Mouse (Mus musculus) lung, embryonic 16.5 days (tissue): ENCODE results near the gene BC048679. TPM values are rescaled to one million over a fixed set of nuclear protein-coding genes. Genes with fewer than 3 reads are reported as not detected.

ENCODE experiments used
- ATAC-seq: fragments of 200-750 bp; cut with Nextera tagmentation; 2 replicates; pipeline ENCODE4 v1.8.0; 2017; ENCODE audit warnings: low read depth, mild to moderate bottlenecking, moderate library complexity
- H3K27ac ChIP-seq: fragments of 300-500 bp; sonication (generic); 2 replicates; pipeline ENCODE4 v1.5.1; 2014; ENCODE audit warnings: mild to moderate bottlenecking, control low read depth, low read length
- H3K27me3 ChIP-seq: fragments of 300-500 bp; sonication (generic); 2 replicates; pipeline ENCODE4 v1.6.1; 2014; ENCODE audit warnings: low read depth, low read length, mixed read lengths; ENCODE audit not compliant: control insufficient read depth, insufficient read depth
- H3K36me3 ChIP-seq: fragments of 300-500 bp; sonication (generic); 2 replicates; pipeline ENCODE4 v1.6.1; 2014; ENCODE audit warnings: low read length; ENCODE audit not compliant: control insufficient read depth, insufficient read depth
- H3K4me1 ChIP-seq: fragments of 300-500 bp; sonication (generic); replicated peaks from 2 replicates; pipeline ENCODE4 v1.6.1; 2014; ENCODE audit warnings: low read length, mixed read lengths; ENCODE audit not compliant: control insufficient read depth, insufficient read depth
- H3K4me2 ChIP-seq: fragments of 300-500 bp; sonication (generic); 2 replicates; pipeline ENCODE4 v1.6.1; 2014; ENCODE audit warnings: low read depth, low read length, control low read depth
- H3K4me3 ChIP-seq: fragments of 300-500 bp; sonication (generic); 2 replicates; pipeline ENCODE4 v1.5.1; 2014; ENCODE audit warnings: mild to moderate bottlenecking, low read length, control low read depth
- H3K9ac ChIP-seq: fragments of 300-500 bp; sonication (generic); 2 replicates; pipeline ENCODE4 v1.6.1; 2014; ENCODE audit warnings: low read length, control low read depth
- H3K9me3 ChIP-seq: fragments of 300-500 bp; sonication (generic); 2 replicates; pipeline ENCODE4 v1.6.1; 2016; ENCODE audit warnings: low read length; ENCODE audit not compliant: control insufficient read depth
- WGBS: fragments of 180-500 bp; shearing (Covaris S2); extraction: QIAGEN DNeasy Blood & Tissue Kit; methylation state at CpG from one replicate; pipeline ENCODE4 v1.1.7; 2014; 5-methylcytosine and 5-hydroxymethylcytosine counted together
- microRNA counts: library from miRNA; unstranded; fragments of <30 nt; microRNA quantifications from one replicate; lab custom pipeline; 2016
- polyA plus RNA-seq: library from polyadenylated mRNA; unstranded; fragments of >200 nt; fragmentation: Nextera tagmentation; extraction: Ambion mirVana; gene quantifications from 2 replicates; pipeline ENCODE4 v1.2.1, GENCODE M21; 2015

The BC048679 gene
- polyA plus RNA-seq, 1 experiment from 2014 or later = not detected

GRCm38 (mm10) chr7:81455155-81455651 lies 42.9 kb downstream of the BC048679 start, which contains the start of gene Cpeb1:
Cpeb1 (minus strand) TSS chr7:81455465.
- under 1% methylated on average over 28 of the region's 28 CpGs for WGBS
- Histone ChIP-seq H3K9ac (peak within 1 kb of the TSS; percentile 24), H3K27me3 (peaks cover 61% of the 10 kb centered on the region), H3K36me3 (no peaks in the 10 kb centered on the region), H3K4me1 (peaks cover 19% of the 10 kb centered on the region), H3K27ac (no peak within 1 kb of the TSS), H3K9me3 (no peaks in the 10 kb centered on the region), H3K4me3 (peak within 1 kb of the TSS; percentile 55), H3K4me2 (peak within 1 kb of the TSS; percentile 94)
- peak; percentile 72 for ATAC-seq

- Histone ChIP-seq H3K9me3 (no peaks in the 10 kb centered on the region), H3K4me1 (peaks cover 19% of the 10 kb centered on the region), H3K27ac (no peak overlapping the region), H3K4me3 (peak overlapping the region; percentile 55), H3K27me3 (peaks cover 61% of the 10 kb centered on the region), H3K4me2 (peak overlapping the region; percentile 94), H3K36me3 (no peaks in the 10 kb centered on the region), H3K9ac (peak overlapping the region; percentile 24)
- ATAC-seq = peak; percentile 49
- 2% methylated on average over 51 of the region's 87 CpGs for WGBS
Observed at GRCm38 (mm10) chr7:81454331-81455039, 43.6 kb downstream of the BC048679 start.

GRCm38 (mm10) chr7:81453443-81454274 lies 44.4 kb downstream of the BC048679 start:
- no peaks in the 10 kb centered on the region for H3K9me3 ChIP-seq
- H3K27ac ChIP-seq = no peak overlapping the region
- 3% methylated on average over 78 of the region's 84 CpGs for WGBS
- no peaks in the 10 kb centered on the region for H3K36me3 ChIP-seq
- peak; percentile 26; the same call in 1 of the 2 replicates for ATAC-seq
- H3K4me2 ChIP-seq = peak overlapping the region; percentile 94
- peak overlapping the region; percentile 55 for H3K4me3 ChIP-seq
- H3K27me3 ChIP-seq = peaks cover 61% of the 10 kb centered on the region
- H3K4me1 ChIP-seq = peaks cover 19% of the 10 kb centered on the region
- H3K9ac ChIP-seq = no peak overlapping the region

GRCm38 (mm10) chr7:81452971-81453441 lies 45.1 kb downstream of the BC048679 start:
- no peak for ATAC-seq
- peaks cover 19% of the 10 kb centered on the region for H3K4me1 ChIP-seq
- H3K4me2 ChIP-seq = no peak overlapping the region
- no peaks in the 10 kb centered on the region for H3K9me3 ChIP-seq
- H3K4me3 ChIP-seq = no peak overlapping the region
- 3% methylated on average over 21 of the region's 21 CpGs for WGBS
- H3K9ac ChIP-seq = no peak overlapping the region
- H3K27me3 ChIP-seq = peaks cover 59% of the 10 kb centered on the region
- H3K36me3 ChIP-seq = no peaks in the 10 kb centered on the region
- H3K27ac ChIP-seq = no peak overlapping the region

MicroRNAs encoded within 50 kb of the gene (microRNA counts, 519-probe panel; counts per million panel counts)
- microRNA mmu-miR-1839-3p (lab: Ali Mortazavi, UCI) (1,731 counts per million, percentile 25 among the panel's probes with 10 or more counts), microRNA mmu-miR-1839-5p (lab: Ali Mortazavi, UCI) (2,791 counts per million, percentile 52 among the panel's probes with 10 or more counts)

Other genes with a start within 250 kb of the BC048679 start
- gene Rps17, start 153.0 kb downstream of the BC048679 start, polyA plus RNA-seq = 1,215 and 1,240 TPM in 2 replicates
- gene Cpeb1, start 42.8 kb downstream of the BC048679 start, polyA plus RNA-seq = 0.98 and 1.9 TPM in 2 replicates
- 0.50 and 0.82 TPM in 2 replicates for gene Ap3b2, start 4.4 kb downstream of the BC048679 start, polyA plus RNA-seq
- 1.8 and 2.0 TPM in 2 replicates for gene Fsd2, start 68.7 kb upstream of the BC048679 start, polyA plus RNA-seq
- 1.8 and 2.7 TPM in 2 replicates for gene Whamm, start 73.0 kb upstream of the BC048679 start, polyA plus RNA-seq
- gene Homer2, start 209.2 kb upstream of the BC048679 start, polyA plus RNA-seq = 29.3 and 31.2 TPM in 2 replicates